Mouse (Mus musculus) left cerebral cortex, adult 11 months (tissue): ENCODE measurements around the gene Acad12.
A peak's percentile ranks its signal among the peaks of the same experiment; 100 is the strongest.
"Not testable (repeated sequence)": the region's sequence is repeated elsewhere in the genome, so short reads cannot be mapped to it uniquely, and the experiment has no call there.

Source experiments
- DNase-seq: peaks from one replicate; pipeline ENCODE4 v3.0.0; 2022; ENCODE audit warnings: low spot score

Gene Acad12

DNA sequence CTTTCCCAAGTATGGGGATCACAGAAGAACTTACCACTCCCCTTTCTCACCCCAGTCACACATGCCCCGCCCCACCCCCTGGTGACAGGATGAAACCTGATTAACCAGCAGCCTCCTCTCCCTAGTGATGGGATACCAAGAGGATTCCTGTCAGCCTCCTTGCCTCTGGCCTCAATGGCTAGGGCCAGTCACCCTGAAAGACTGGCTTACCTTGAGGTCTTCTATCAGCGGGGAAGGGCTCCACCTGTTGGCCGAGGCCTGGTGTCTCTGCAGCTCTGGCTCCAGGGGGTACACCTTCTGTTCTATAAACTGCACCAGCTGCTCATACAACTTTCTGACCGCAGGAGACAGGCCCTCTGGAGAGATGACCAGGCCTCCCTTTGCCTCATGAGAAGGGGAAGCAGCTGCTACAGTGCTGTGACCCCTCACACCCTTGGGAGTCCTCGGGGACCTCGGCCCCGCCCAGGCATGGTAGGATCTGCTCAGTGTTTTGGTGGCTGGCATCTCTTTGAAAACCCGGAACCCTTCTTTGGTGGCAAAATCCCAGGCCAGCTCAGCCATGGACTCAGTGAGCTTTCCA lies 9.1 kb downstream of the Acad12 start:
- DNase-seq = not testable (repeated sequence)

DNA sequence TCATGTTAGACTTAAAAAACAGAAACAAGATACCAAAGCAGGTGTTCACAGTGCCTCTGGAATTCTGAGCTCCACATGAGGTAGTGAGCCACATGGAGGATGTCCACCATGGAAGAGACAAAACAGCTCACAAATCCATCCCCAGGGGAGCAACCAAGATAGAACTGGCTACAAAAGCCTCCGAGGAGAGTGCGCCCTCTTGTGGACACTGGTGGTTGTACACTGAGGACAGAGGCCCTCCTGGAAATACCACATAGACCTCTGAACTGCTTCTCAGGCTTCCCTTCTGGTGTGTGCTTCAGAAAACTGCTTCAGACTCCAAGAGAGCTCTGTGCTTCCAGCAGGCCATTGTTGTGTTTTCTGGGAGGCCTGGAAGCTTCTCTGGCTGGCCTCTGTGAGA lies 12.6 kb downstream of the Acad12 start:
- peak; percentile 44 for DNase-seq

- not testable (repeated sequence) for DNase-seq
Measured at GRCm38 (mm10) chr5:121603815-121604214, 14.9 kb downstream of the Acad12 start.

DNA sequence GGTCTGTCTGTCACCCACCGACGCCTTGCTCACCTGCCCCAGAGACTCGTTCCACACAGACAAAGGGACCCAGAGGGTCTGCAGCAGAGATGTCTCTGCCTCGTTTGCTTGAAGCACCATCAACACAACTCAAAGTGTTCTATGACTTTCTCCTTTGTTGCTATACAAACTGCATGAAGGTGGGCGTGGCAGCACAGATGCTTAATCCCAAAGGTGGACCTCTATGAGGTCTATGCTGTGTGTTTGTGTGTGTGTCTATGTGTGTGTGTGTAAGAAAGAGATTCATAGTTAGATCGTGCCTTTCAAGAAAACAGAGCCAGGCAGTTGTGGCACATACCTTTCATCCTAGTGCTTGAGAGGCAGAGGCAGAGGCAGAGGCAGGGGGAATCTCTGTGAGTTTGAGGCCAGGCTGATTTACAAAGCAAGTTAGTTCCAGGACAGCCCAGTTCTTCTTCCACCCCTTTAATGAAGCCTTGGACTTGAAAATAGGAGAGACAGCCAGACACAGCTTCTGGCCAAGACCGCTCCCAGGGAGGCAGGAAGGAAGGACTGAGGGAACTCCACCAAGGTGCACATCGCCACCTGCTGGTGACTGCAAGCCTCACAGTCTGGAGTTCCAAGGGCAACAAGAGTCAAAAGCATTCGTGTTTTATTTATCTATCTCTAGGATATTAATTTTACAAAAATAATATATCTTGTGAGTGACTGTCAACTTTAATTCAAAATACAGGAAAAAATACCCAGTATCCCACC lies 17.0 kb downstream of the Acad12 start:
- peak; percentile 77 for DNase-seq

GRCm38 (mm10) chr5:121598871-121599610 lies 19.7 kb downstream of the Acad12 start:
- DNase-seq = no peak

DNA sequence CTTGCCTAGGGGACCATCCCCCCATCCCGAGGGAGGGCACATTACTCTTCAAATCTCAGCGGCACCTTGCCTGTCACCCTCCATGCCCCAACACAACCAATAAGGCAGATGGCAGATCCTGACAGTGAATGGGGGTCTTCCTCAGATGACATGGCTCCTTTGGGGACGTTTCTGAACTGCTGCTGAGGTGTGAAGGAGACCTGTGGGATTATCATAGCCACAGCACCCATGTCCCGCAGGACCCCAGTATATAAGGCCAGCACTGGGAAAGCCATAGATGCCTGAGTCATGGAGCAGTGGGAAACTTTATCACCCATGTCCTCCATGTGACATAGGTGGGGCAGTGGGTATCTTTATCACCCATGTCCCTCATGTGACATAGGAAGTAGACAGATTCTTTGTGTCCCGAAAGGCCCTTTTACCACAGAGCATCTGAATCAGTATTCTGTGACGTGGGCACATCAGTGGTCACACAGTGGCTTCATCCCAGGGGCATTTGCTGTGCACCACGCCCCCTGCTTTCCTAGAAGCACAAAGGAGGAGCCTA lies 20.7 kb downstream of the Acad12 start:
- DNase-seq = no peak

DNA sequence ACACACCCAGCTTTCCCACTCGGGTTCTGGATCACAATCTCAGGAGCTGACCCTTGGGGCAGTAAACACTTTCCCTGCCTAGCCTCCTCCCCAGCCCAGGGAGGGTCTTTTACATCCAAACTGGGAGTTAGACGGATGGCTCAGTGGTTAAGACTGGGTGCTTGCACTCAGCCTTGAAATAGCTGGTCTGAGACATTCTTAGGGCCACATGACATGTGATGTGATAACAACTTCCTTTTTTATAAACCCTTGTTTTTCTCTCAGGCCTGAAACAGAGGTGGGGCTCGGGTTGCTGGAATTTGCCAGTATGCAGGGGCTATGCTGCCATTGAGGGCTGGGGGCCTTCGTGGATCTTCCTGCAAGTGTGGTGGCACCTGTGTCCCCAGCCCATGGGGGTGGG lies 21.4 kb downstream of the Acad12 start:
- DNase-seq = no peak

DNA sequence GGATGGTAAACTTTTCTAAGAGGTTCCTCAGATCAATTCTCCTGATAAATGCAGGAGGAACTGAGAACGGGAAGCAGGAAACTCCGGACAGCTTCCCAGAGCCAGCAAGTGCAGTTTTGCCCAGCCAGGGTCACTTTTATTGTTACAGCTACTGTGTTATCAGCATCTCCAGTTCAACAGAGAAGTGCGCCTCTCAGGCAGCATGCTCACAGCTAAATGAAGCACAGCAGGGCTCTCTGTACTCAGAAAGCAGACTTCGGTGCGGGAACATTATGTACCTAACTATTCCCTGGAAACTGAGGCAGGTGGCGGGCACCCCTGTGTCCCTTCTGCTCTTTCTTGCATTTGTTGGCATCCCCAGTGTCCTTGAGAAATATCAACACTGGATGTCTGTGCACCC lies 22.5 kb downstream of the Acad12 start:
- DNase-seq = no peak

GRCm38 (mm10) chr5:121595758-121596157 lies 23.0 kb downstream of the Acad12 start:
- DNase-seq = no peak

GRCm38 (mm10) chr5:121594714-121595313 lies 23.9 kb downstream of the Acad12 start:
- no peak for DNase-seq

GRCm38 (mm10) chr5:121593451-121594401 lies 25.0 kb downstream of the Acad12 start, which contains the start of gene Aldh2:
TSS of gene Aldh2 (minus strand) at chr5:121593824.
- DNase-seq = peak; percentile 60

DNA sequence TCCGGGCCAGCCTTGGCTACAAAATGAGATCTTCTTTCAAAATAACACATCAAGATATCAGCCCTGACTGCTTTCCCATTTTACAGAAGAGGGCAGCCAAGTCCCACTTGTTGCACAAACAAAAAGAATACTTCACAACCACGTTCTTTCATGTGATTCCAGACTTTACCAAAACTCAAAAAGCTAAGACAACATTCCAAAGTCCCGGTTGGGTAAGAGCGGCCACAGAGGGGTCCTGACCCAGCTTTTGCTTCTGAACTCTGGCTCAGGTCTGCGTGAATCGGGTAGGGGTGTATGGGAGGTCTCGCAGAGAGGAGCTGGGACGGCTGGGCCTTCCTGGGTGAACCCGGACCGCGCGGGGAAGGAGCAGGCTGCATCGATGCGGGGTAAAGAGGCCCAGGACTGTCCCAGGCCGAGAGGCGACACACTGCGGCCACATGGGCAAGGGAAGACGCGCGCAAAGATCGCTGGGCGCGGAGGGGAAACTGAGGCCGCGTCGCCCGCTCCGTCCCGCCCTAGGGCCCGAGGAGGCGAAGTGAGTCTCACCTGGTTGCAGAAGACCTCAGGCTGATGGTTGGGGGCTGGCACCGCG lies 25.8 kb downstream of the Acad12 start:
- no peak for DNase-seq

- no peak for DNase-seq
Measured at GRCm38 (mm10) chr5:121592064-121592815, 26.5 kb downstream of the Acad12 start.

- peak; percentile 12 for DNase-seq
Measured at GRCm38 (mm10) chr5:121591417-121592063, 27.2 kb downstream of the Acad12 start.

DNA sequence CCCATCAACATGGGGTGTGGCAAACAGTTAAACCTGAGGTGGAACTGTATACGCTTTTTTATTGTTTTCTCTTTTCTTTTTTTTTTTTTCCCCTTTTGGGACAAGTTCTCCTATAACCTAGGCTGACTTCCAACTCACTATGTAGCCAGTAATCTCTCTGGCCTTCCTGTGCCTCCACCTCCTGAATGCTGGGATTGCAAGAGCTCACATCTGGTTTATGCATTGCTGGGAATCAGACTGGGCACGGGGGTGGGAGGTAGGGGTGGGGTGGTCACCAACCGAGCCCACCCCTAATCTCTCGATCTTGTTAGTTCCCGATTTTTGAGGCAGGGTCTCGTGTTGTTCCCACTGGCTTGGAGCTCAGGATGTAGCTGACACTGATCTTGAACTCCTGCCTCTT lies 28.8 kb downstream of the Acad12 start:
- no peak for DNase-seq

- peak; percentile 67 for DNase-seq
Measured at GRCm38 (mm10) chr5:121586400-121587039, 32.2 kb downstream of the Acad12 start.

DNA sequence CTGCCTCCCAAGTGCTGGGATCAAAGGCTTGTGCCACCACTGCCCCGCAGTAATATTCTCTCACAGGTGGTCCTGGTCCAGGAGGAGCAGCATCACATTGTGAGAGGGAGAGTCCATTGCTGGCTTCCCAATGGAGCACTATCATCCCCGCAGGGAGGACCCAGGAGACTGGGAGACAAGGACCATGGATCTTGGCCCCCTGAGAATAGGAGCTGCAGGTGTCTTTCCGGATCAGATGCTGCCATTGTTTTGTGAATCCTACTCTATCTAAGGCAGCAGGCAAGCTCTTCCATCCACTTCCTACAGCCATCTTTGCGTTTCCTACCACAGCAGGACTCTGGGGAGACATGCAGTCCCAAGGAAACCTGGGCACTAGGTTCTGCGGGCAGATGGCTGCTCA lies 33.0 kb downstream of the Acad12 start:
- DNase-seq = no peak

DNA sequence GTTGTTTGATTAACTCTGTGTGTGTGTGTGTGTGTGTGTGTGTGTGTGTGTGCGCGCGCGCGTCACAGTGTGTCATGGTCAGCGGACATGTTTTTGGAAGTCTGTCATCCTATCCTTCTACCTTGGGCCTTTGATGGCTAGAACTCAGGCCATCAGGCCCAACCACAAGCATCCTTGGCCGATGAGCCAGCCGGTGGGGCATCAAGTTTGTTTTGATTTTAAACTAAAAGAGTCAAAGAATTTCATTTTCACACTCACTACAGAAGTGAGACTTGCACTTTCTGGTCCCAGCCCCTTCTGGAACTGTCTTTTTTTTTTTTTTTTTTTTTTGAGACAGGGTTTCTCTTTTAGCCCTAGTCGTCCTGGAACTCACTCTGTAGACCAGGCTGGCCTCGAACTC lies 33.7 kb downstream of the Acad12 start:
- no peak for DNase-seq
